In genomic region chr7:89463775-89464592, GRCm38 (mm10) we compare ENCODE assay signal across 11 mouse cellular contexts. TPM values are rescaled to one million over a fixed set of nuclear protein-coding genes. Genes with fewer than 3 reads are reported as not detected.
DNase-seq lines count a peak whose midpoint lies in the region; ATAC-seq lines count a peak whose summit lies in the region.
"Had no signal": no experiment of that assay in that cellular context is flagged by ENCODE, and none has a peak within 500 bp of the region (broad histone marks: within the 10 kb centered on the region; RNA-seq: fewer than 3 reads in every experiment).

No protein-coding gene starts in this region.

- no peaks in the 10 kb centered on the region; the same call in 1 of the 2 replicates for H3K4me1 ChIP-seq in embryonic facial prominence, embryonic 11.5 days (ENCODE audit: control insufficient read depth, insufficient read depth, low read length)
- peaks cover 37% of the 10 kb centered on the region for H3K4me1 ChIP-seq in embryonic facial prominence, embryonic 10.5 days
- peaks cover 30% of the 10 kb centered on the region for H3K4me1 ChIP-seq in embryonic facial prominence, embryonic 12.5 days

- peak; percentile 62; the same call in 1 of the 2 replicates for ATAC-seq in embryonic facial prominence, embryonic 11.5 days (replicated peaks; ENCODE audit: insufficient number of reproducible peaks, low FRiP score, low TSS enrichment, low read depth)
- peak; percentile 56; the same call in 1 of the 2 replicates for ATAC-seq in embryonic facial prominence, embryonic 12.5 days (ENCODE audit: insufficient number of reproducible peaks, insufficient read depth, low FRiP score, low TSS enrichment)

- no peak overlapping the region for H3K4me2 ChIP-seq in embryonic facial prominence, embryonic 11.5 days (ENCODE audit: low read depth, low read length)
- H3K4me2 ChIP-seq in embryonic facial prominence, embryonic 12.5 days (replicated peaks): no peak overlapping the region
- H3K4me2 ChIP-seq: lung, embryonic 14.5 days had no signal

- intact Hi-C loops in heart, postnatal 14 days (cut with DNase I): no loop called here

- H3K9me3 ChIP-seq in embryonic facial prominence, embryonic 11.5 days (replicated peaks; ENCODE audit: control insufficient read depth, low read length): no peaks in the 10 kb centered on the region
- H3K9me3 ChIP-seq in embryonic facial prominence, embryonic 10.5 days: no peaks in the 10 kb centered on the region
- no peaks in the 10 kb centered on the region for H3K9me3 ChIP-seq in embryonic facial prominence, embryonic 12.5 days

- H3K27ac ChIP-seq in embryonic facial prominence, embryonic 11.5 days (replicated peaks; ENCODE audit: low read depth, low read length): no peak overlapping the region
- H3K27ac ChIP-seq in embryonic facial prominence, embryonic 10.5 days (replicated peaks): no peak overlapping the region
- H3K27ac ChIP-seq in embryonic facial prominence, embryonic 12.5 days: 0 out of 2 replicates have a peak overlapping the region, but pooled peaks have one; percentile 9

- 61% methylated on average over 10 of the region's 10 CpGs for WGBS in embryonic facial prominence, embryonic 11.5 days
- WGBS in embryonic facial prominence, embryonic 10.5 days: 68% methylated on average over 10 of the region's 10 CpGs
- 55% methylated on average over 10 of the region's 10 CpGs for WGBS in embryonic facial prominence, embryonic 12.5 days

- no peaks in the 10 kb centered on the region for H3K27me3 ChIP-seq in embryonic facial prominence, embryonic 11.5 days (ENCODE audit: control insufficient read depth, insufficient read depth, low read length)
- no peaks in the 10 kb centered on the region for H3K27me3 ChIP-seq in embryonic facial prominence, embryonic 10.5 days (replicated peaks; ENCODE audit: low read depth, poor library complexity, severe bottlenecking)
- H3K27me3 ChIP-seq in embryonic facial prominence, embryonic 12.5 days: no peaks in the 10 kb centered on the region

- DNase-seq in embryonic facial prominence, embryonic 11.5 days (ENCODE audit: low spot score): peak; percentile 49
- DNase-seq in embryonic facial prominence, embryonic 10.5 days (ENCODE audit: low spot score): no peak
- peak; percentile 20 for DNase-seq in 416B (ENCODE audit: low read depth)
- peak; percentile 19 to 26 for DNase-seq in layer of hippocampus, postnatal 36 days
- DNase-seq in adrenal gland, postnatal 36 days: no peak
- no peak for DNase-seq in spleen, adult 12 weeks (ENCODE audit: low spot score)
- DNase-seq in heart, postnatal 14 days: no peak
- DNase-seq: heart, postnatal 4 days; lung, embryonic 14.5 days had no signal

- no peak overlapping the region for H3K9ac ChIP-seq in embryonic facial prominence, embryonic 11.5 days (replicated peaks; ENCODE audit: low read length)
- H3K9ac ChIP-seq in embryonic facial prominence, embryonic 12.5 days: no peak overlapping the region
- H3K9ac ChIP-seq: lung, embryonic 14.5 days had no signal

- H3K36me3 ChIP-seq in embryonic facial prominence, embryonic 11.5 days (replicated peaks; ENCODE audit: control insufficient read depth, insufficient read depth, low read depth, low read length): no peaks in the 10 kb centered on the region
- no peaks in the 10 kb centered on the region for H3K36me3 ChIP-seq in embryonic facial prominence, embryonic 10.5 days (replicated peaks)
- H3K36me3 ChIP-seq in embryonic facial prominence, embryonic 12.5 days: no peaks in the 10 kb centered on the region

- no peak overlapping the region for H3K4me3 ChIP-seq in embryonic facial prominence, embryonic 11.5 days (ENCODE audit: low read depth, low read length)
- H3K4me3 ChIP-seq in embryonic facial prominence, embryonic 10.5 days: no peak overlapping the region
- H3K4me3 ChIP-seq in embryonic facial prominence, embryonic 12.5 days: no peak overlapping the region
- H3K4me3 ChIP-seq: myocyte had no signal

RNA-seq across cellular contexts. Expression of gene Fzd4, which starts 59.8 kb away (rescaled TPM):
- 12.4 and 15.6 TPM in 2 replicates for polyA plus RNA-seq in embryonic facial prominence, embryonic 11.5 days (2014; fragmentation: Nextera tagmentation; extraction: Ambion mirVana)
- 10.2 and 11.5 TPM in 2 replicates for polyA plus RNA-seq in embryonic facial prominence, embryonic 10.5 days (2016; fragmentation: Nextera tagmentation; extraction: Ambion mirVana)
- polyA plus RNA-seq in embryonic facial prominence, embryonic 12.5 days (2016; fragmentation: Nextera tagmentation; extraction: Ambion mirVana): 13.2 and 15.2 TPM in 2 replicates
- 1 to 10 TPM; 7.4 to 9.0 TPM for total RNA-seq in layer of hippocampus, postnatal 36 days (2021)
- total RNA-seq in adrenal gland, postnatal 36 days (2021): 10 to 100 TPM; 41.2 to 43.4 TPM
- total RNA-seq in heart, postnatal 14 days (2021): 10 to 100 TPM; 51.5 to 53.5 TPM

RNA-seq across cellular contexts. Expression of gene Tmem135, which starts 60.0 kb away (rescaled TPM):
- polyA plus RNA-seq in embryonic facial prominence, embryonic 11.5 days (2014; fragmentation: Nextera tagmentation; extraction: Ambion mirVana): 17.9 and 18.5 TPM in 2 replicates
- 15.8 and 18.0 TPM in 2 replicates for polyA plus RNA-seq in embryonic facial prominence, embryonic 10.5 days (2016; fragmentation: Nextera tagmentation; extraction: Ambion mirVana)
- polyA plus RNA-seq in embryonic facial prominence, embryonic 12.5 days (2016; fragmentation: Nextera tagmentation; extraction: Ambion mirVana): 22.7 and 23.0 TPM in 2 replicates
- total RNA-seq in layer of hippocampus, postnatal 36 days (2021): 10 to 100 TPM; 72.9 to 82.2 TPM
- 100 to 1,000 TPM in 1 of 2 experiments, 10 to 100 TPM in 1; 85.2 to 126 TPM for total RNA-seq in adrenal gland, postnatal 36 days (2021)
- 10 to 100 TPM; 49.4 to 51.3 TPM for total RNA-seq in heart, postnatal 14 days (2021)

Comparison
In these comparisons a context has a peak if more than half of its experiments do, and no peak if none do; other contexts are left out.
1. DNase-seq: peak in embryonic facial prominence, embryonic 11.5 days (single experiment), 416B (single experiment) and layer of hippocampus, postnatal 36 days (2 of 2); none in embryonic facial prominence, embryonic 10.5 days (single experiment), adrenal gland, postnatal 36 days (0 of 2), spleen, adult 12 weeks (single experiment) and heart, postnatal 14 days (0 of 2).
2. RNA of gene Fzd4, which starts 59.8 kb away (total RNA-seq): 51.5 to 53.5 TPM in heart, postnatal 14 days and 41.2 to 43.4 TPM in adrenal gland, postnatal 36 days; 7.4 to 9.0 TPM in layer of hippocampus, postnatal 36 days; every median in the first group is over 4 times any median in the second.